Mouse (Mus musculus): ENCODE results near the gene Lrrtm4.

- TF ChIP-seq EP300 (IDR thresholded peaks at IDR 0.05; ENCODE audit: low read depth): no peak
- TF ChIP-seq CTCF (IDR thresholded peaks at IDR 0.05; ENCODE audit: low read depth): no peak
These were observed 166.9 kb downstream of the Lrrtm4 start for GRCm38 (mm10) chr6:80185489-80186113.
